Mouse (Mus musculus) MEL (cell line): ENCODE measurements at regions not wholly inside any gene's neighbourhood (a gene's known extent, or its start where the extent isn't known, plus 50 kb on each side); places are given as distances from the start of the nearest gene placed in this dataset.

Experiments used
- CTCF ChIP-seq, 3 experiments: IDR thresholded peaks in 2 of 3; conservative IDR thresholded peaks in 1 of 3; 2 replicates each; pipeline ENCODE4 v1.5.1; 2011 to 2012; ENCODE audit warnings: low read length in 3 of 3, low read depth in 2 of 3, mild to moderate bottlenecking in 2 of 3, improper control_type of control experiment in 1 of 3, inconsistent platforms in 1 of 3, mixed read lengths in 1 of 3, moderate library complexity in 1 of 3; ENCODE audit not compliant: control insufficient read depth in 1 of 3, insufficient read depth in 1 of 3, poor library complexity in 1 of 3, severe bottlenecking in 1 of 3
- GATA1 ChIP-seq: IDR thresholded peaks from 2 replicates; pipeline ENCODE4 v1.6.1; 2011; ENCODE audit warnings: low read depth, low read length, improper control_type of control experiment
- MAZ ChIP-seq: IDR thresholded peaks from 2 replicates; pipeline ENCODE4 v1.6.1; 2012; ENCODE audit warnings: low read depth, mild to moderate bottlenecking, inconsistent platforms, low read length, improper control_type of control experiment
- POLR2A ChIP-seq, 2 experiments: IDR thresholded peaks; 2 replicates each; pipeline ENCODE4 v1.6.1; 2011 to 2012; ENCODE audit warnings: low read length in 2 of 2, mild to moderate bottlenecking in 2 of 2, control low read depth in 1 of 2, improper control_type of control experiment in 1 of 2, low read depth in 1 of 2, moderate library complexity in 1 of 2; ENCODE audit not compliant: control insufficient read depth in 1 of 2, insufficient read depth in 1 of 2, poor library complexity in 1 of 2
- RCOR1 ChIP-seq: IDR thresholded peaks from 2 replicates; pipeline ENCODE4 v1.6.1; 2012; ENCODE audit warnings: low read depth, mild to moderate bottlenecking, inconsistent platforms, low read length, improper control_type of control experiment
- TAL1 ChIP-seq: IDR thresholded peaks from 2 replicates; pipeline ENCODE4 v1.6.1; 2012; ENCODE audit warnings: mild to moderate bottlenecking, inconsistent platforms, low read length, moderate library complexity, mixed read lengths
- ZC3H11A ChIP-seq: IDR thresholded peaks from 2 replicates; pipeline ENCODE4 v1.6.1; 2012; ENCODE audit warnings: low read depth, mild to moderate bottlenecking, inconsistent platforms, low read length, improper control_type of control experiment
- ZNF384 ChIP-seq: IDR thresholded peaks from 2 replicates; pipeline ENCODE4 v1.6.1; 2012; ENCODE audit warnings: low read depth, mild to moderate bottlenecking, inconsistent platforms, low read length, improper control_type of control experiment

GRCm38 (mm10) chr19:14319677-14320191 is 278.1 kb downstream of the Tle4 start:
- TF ChIP-seq GATA1: no peak
- no peak for TF ChIP-seq ZNF384
- no peak for TF ChIP-seq TAL1
- no peak for TF ChIP-seq ZC3H11A
- no peak for TF ChIP-seq POLR2A (IDR thresholded peaks at IDR 0.05; ENCODE audit: control insufficient read depth in 1 of 2, insufficient read depth in 1 of 2, low read depth in 1 of 2, low read length in 2 of 2, poor library complexity in 1 of 2)
- TF ChIP-seq CTCF (IDR thresholded peaks at IDR 0.05 in 2 of 3, conservative IDR thresholded peaks at IDR 0.05 in 1 of 3; ENCODE audit: control insufficient read depth in 1 of 3, insufficient read depth in 1 of 3, low read depth in 2 of 3, low read length in 3 of 3, poor library complexity in 1 of 3, severe bottlenecking in 1 of 3): no peak
- no peak for TF ChIP-seq MAZ
- no peak for TF ChIP-seq RCOR1
